Mouse (Mus musculus) midbrain, postnatal 0 days (tissue): ENCODE measurements around the gene Cd72. TPM values are rescaled to one million over a fixed set of nuclear protein-coding genes. Genes with fewer than 3 reads are reported as not detected.

Experiments used
- ATAC-seq: fragments of 200-750 bp; cut with Nextera tagmentation; 2 replicates; pipeline ENCODE4 v1.8.0; 2017; ENCODE audit warnings: moderate number of reproducible peaks, mild to moderate bottlenecking, moderate TSS enrichment, moderate library complexity; ENCODE audit not compliant: low FRiP score
- DNase-seq: peaks from one replicate; pipeline ENCODE4 v3.0.0-alpha.2; 2015; ENCODE audit warnings: low spot score
- H3K27ac ChIP-seq: fragments of 300-500 bp; sonication (generic); 2 replicates; pipeline ENCODE4 v1.5.1; 2014; ENCODE audit warnings: low read depth, mild to moderate bottlenecking, low read length, mixed read lengths
- H3K27me3 ChIP-seq: fragments of 300-500 bp; sonication (generic); 2 replicates; pipeline ENCODE4 v1.6.1; 2014; ENCODE audit warnings: low read length, control low read depth, mixed read lengths; ENCODE audit not compliant: insufficient read depth
- H3K36me3 ChIP-seq: fragments of 300-500 bp; sonication (generic); 2 replicates; pipeline ENCODE4 v1.6.1; 2014; ENCODE audit warnings: low read length, control low read depth, mixed read lengths; ENCODE audit not compliant: insufficient read depth
- H3K4me1 ChIP-seq: fragments of 300-500 bp; sonication (generic); 2 replicates; pipeline ENCODE4 v1.6.1; 2014; ENCODE audit warnings: mild to moderate bottlenecking, control low read depth, antibody characterized with exemption, low read length, mixed read lengths; ENCODE audit not compliant: insufficient read depth
- H3K4me2 ChIP-seq: fragments of 300-500 bp; sonication (generic); 2 replicates; pipeline ENCODE4 v1.6.1; 2014; ENCODE audit warnings: low read depth, mild to moderate bottlenecking, low read length, mixed read lengths; ENCODE audit not compliant: poor library complexity, severe bottlenecking
- H3K4me3 ChIP-seq: fragments of 300-500 bp; sonication (generic); 2 replicates; pipeline ENCODE4 v1.5.1; 2014; ENCODE audit warnings: low read depth, mild to moderate bottlenecking, low read length, moderate library complexity
- H3K9ac ChIP-seq: fragments of 300-500 bp; sonication (generic); replicated peaks from 2 replicates; pipeline ENCODE4 v1.6.1; 2014; ENCODE audit warnings: mild to moderate bottlenecking, low read length, moderate library complexity, mixed read lengths; ENCODE audit not compliant: poor library complexity, severe bottlenecking
- H3K9me3 ChIP-seq: fragments of 300-500 bp; sonication (generic); 2 replicates; pipeline ENCODE4 v1.6.1; 2016; ENCODE audit warnings: low read length, control low read depth
- CTCF ChIP-seq: IDR thresholded peaks from 2 replicates; pipeline ENCODE4 v1.5.1; 2016; ENCODE audit warnings: antibody characterized with exemption, mild to moderate bottlenecking
- WGBS: fragments of 180-500 bp; shearing (Covaris S2); extraction: QIAGEN DNeasy Blood & Tissue Kit; methylation state at CpG from one replicate; pipeline ENCODE4 v1.1.7; 2014; 5-methylcytosine and 5-hydroxymethylcytosine counted together
- polyA plus RNA-seq: library from polyadenylated mRNA; unstranded; fragments of >200 nt; fragmentation: Nextera tagmentation; extraction: Ambion mirVana; gene quantifications from 2 replicates; pipeline ENCODE4 v1.2.1, GENCODE M21; 2015
- total RNA-seq: library from RNA; depleted of rRNA; stranded (reverse); fragments of >200 nt; gene quantifications from 2 replicates; pipeline ENCODE4 v1.2.3, GENCODE M21; 2014

The Cd72 gene
- total and polyA plus RNA-seq, 2 experiments from 2014 or later = 5.2 TPM; not detected in 1

DNA sequence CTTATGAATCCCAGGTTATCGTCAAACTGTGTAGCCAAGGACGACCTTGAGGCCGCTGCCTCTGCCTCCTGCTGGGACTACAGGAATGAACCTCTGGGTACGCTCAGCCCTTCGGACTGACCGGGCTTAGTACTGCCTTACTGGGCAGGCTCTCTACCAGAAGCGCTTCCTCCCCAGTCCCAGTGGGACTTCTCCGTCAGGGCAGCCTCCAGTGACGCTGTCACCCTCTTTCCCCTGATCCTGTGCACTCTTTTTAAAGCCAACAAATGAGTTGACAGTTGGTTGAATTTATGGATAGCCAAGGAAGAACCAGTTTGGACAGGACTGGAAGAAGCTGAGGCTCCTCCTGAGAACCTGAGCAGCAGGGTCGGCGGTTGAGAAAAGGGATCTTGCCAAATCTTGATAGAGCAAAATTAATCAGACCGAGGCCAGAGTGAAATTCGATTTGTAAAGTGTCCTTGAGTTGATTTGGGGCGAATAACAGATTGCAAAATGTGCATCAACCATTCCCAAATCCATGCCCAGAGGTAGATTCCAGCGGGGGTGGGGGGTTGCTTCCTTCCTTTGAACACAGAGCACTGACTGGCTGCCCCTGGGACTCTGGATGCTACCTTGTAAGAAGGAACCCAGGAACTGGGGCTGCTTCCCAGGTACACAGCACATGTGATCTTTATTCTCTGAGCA is 35.3 kb downstream of the Cd72 start:
- H3K9me3 ChIP-seq = no peaks in the 10 kb centered on the region
- WGBS = 58% methylated on average over 15 of the region's 15 CpGs
- no peak for DNase-seq
- no peak for TF ChIP-seq CTCF
- no peak overlapping the region for H3K27ac ChIP-seq
- ATAC-seq = no peak
- H3K27me3 ChIP-seq = no peaks in the 10 kb centered on the region
- H3K4me2 ChIP-seq = no peak overlapping the region
- peaks cover 72% of the 10 kb centered on the region for H3K36me3 ChIP-seq
- H3K4me3 ChIP-seq = no peak overlapping the region
- H3K4me1 ChIP-seq = no peaks in the 10 kb centered on the region
- no peak overlapping the region for H3K9ac ChIP-seq

DNA sequence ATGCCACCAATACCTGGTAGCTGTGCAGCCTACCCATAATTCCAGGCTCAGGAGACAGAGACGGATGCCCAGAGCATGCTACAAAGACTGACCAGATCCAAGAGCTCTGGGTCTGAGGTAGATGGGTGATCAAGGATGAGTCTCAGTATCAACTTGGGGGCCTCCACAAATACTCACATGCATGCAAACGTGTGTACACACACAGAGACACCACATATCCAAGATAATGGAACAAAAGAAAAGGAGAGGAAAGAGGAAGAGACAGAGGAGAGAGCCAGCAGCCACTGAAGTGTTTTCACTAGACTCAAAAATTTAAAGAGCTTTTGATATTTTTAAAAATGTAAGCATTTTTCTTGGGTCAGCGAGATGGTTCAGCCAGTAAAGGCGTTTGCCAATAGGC is 36.0 kb downstream of the Cd72 start:
- Histone ChIP-seq H3K9me3 (no peaks in the 10 kb centered on the region), H3K4me2 (no peak overlapping the region), H3K4me3 (no peak overlapping the region), H3K27ac (no peak overlapping the region), H3K9ac (no peak overlapping the region), H3K36me3 (peaks cover 66% of the 10 kb centered on the region), H3K27me3 (no peaks in the 10 kb centered on the region), H3K4me1 (no peaks in the 10 kb centered on the region)
- no peak for DNase-seq
- 69% methylated on average over 4 of the region's 4 CpGs for WGBS
- ATAC-seq = no peak
- no peak for TF ChIP-seq CTCF

DNA sequence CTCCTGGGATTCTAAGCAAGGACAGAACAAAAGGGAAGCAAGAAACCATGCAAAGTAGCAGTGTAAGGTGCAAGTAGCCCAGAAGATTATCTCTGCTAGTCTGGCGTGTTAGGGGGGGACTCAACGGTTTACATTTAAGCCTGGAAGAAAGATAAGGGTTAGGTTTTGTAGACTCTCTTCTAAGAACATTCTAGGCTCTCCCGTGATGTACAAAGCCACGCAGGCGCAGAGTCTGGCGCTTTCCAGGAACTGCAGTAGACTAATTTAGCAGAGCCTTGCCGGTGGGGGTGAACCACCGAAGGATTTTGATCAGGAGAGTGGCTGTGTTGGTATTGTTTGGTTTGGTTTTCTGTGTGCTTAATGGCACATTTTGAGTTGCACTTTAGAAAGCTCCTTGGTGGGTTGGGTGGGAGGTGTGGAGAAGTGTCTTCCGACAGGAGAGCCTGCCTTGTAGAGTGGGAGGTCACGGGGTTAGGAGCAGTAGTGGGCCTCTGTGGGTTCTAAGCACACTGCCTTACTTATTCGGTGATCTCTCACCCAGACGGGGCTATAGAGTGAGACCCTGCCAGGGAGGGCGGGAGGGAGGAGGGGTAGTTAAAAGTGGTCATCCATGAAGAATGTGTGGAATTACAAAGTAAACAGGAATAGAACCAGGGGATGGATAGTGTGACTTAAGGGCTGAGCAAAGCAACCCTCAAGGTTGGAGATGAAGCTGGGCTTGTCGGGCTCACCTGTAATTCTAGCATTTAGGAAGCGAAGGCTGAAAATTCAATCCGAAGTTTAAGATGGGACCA is 37.0 kb downstream of the Cd72 start:
- Histone ChIP-seq H3K27me3 (no peaks in the 10 kb centered on the region), H3K27ac (no peak overlapping the region), H3K9me3 (no peaks in the 10 kb centered on the region), H3K9ac (no peak overlapping the region), H3K36me3 (peaks cover 56% of the 10 kb centered on the region), H3K4me1 (no peaks in the 10 kb centered on the region), H3K4me2 (no peak overlapping the region), H3K4me3 (no peak overlapping the region)
- DNase-seq = no peak
- 73% methylated on average over 16 of the region's 16 CpGs for WGBS
- no peak for TF ChIP-seq CTCF
- ATAC-seq = no peak

DNA sequence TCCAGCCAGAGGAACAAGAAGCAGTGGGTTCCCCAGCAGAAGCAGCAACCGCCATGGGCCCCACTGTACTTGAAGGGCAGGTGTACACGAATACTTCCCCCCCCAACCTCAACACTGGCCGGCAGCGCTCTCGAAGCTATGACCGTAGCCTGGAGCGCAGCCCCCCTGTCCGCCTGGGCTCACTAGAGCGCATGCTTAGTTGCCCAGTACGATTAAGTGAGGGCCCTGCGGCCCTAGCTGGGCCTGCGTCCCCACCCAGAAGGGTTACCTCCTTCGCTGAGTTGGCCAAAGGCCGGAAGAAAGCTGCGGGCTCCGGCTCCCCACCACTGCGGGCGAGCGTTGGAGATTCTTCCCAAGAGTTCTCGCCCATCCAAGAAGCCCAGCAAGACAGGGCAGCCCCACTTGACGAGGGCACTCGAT is 38.3 kb downstream of the Cd72 start:
- H3K36me3 ChIP-seq = peaks cover 42% of the 10 kb centered on the region
- 96% methylated on average over 22 of the region's 22 CpGs for WGBS

DNA sequence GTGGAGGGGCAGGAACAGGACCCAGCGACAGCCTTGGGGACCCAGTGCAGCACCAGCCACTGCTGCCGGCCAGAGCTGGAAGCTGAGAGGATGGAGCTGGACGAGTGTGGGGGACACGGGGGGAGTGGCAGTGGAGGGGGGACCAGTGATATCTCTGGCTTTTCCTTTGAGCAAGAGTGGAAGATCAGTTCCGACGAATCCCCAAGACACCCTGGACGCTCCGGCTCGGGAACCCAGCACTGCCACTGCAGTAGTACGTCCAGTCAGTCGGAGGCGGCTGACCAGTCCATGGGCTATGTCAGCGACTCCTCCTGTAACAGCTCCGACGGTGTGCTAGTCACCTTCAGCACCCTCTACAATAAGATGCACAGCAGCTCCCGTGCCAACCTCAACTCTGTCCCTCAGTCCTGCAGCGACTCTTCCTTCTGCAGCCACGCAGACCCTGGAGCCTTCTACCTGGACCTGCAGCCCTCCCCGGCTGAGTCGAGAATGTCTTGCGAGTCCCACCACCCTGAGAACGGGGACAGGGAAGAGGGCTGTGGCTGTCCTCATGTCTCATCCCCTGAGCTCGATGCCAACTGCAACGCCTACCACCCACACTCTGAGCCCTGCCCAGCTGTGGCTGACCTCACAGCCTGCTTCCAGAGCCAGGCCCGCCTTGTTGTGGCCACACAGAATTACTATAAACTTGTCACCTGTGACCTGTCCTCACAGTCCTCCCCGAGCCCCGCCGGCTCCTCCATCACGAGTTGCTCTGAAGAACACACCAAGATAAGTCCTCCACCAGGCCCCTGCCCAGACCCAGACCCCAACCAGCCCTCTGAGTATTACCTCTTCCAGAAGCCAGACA is 39.0 kb downstream of the Cd72 start:
- WGBS = 90% methylated on average over 29 of the region's 29 CpGs
- ATAC-seq = no peak
- Histone ChIP-seq H3K4me1 (no peaks in the 10 kb centered on the region), H3K27me3 (no peaks in the 10 kb centered on the region), H3K4me3 (no peak overlapping the region), H3K27ac (no peak overlapping the region), H3K9ac (no peak overlapping the region), H3K4me2 (no peak overlapping the region), H3K36me3 (peaks cover 40% of the 10 kb centered on the region), H3K9me3 (no peaks in the 10 kb centered on the region)
- TF ChIP-seq CTCF = no peak
- no peak for DNase-seq

More for the DNA sequence above, 38.3 kb downstream of the Cd72 start:
- H3K27me3 ChIP-seq = no peaks in the 10 kb centered on the region
- no peak overlapping the region for H3K4me3 ChIP-seq
- no peak overlapping the region for H3K9ac ChIP-seq
- no peaks in the 10 kb centered on the region for H3K9me3 ChIP-seq
- H3K4me2 ChIP-seq = no peak overlapping the region
- no peak for TF ChIP-seq CTCF
- no peak for ATAC-seq
- no peaks in the 10 kb centered on the region for H3K4me1 ChIP-seq
- no peak overlapping the region for H3K27ac ChIP-seq
- no peak for DNase-seq
